Mouse (Mus musculus) kidney, adult 2 months (tissue): ENCODE measurements around the gene Lgals9. TPM values are rescaled to one million over a fixed set of nuclear protein-coding genes. Genes with fewer than 3 reads are reported as not detected.
A peak's percentile ranks its signal among the peaks of the same experiment; 100 is the strongest.

Experiments used
- DNase-seq: peaks from one replicate; pipeline ENCODE4 v3.0.0; 2021
- H3K27ac ChIP-seq: fragments of 200-500 bp; 2 replicates; pipeline ENCODE4 v1.5.1; 2012; ENCODE audit warnings: low read depth, low read length, control low read depth, inconsistent platforms; ENCODE audit not compliant: insufficient read depth
- H3K27me3 ChIP-seq: fragments of 200-500 bp; replicated peaks from 2 replicates; pipeline ENCODE4 v1.6.1; 2012; ENCODE audit warnings: mild to moderate bottlenecking, moderate library complexity, low read length, inconsistent platforms; ENCODE audit not compliant: control insufficient read depth, insufficient read depth
- H3K36me3 ChIP-seq: fragments of 200-500 bp; 2 replicates; pipeline ENCODE4 v1.6.1; 2012; ENCODE audit warnings: mild to moderate bottlenecking, moderate library complexity, low read length, inconsistent platforms; ENCODE audit not compliant: control insufficient read depth, insufficient read depth
- H3K4me1 ChIP-seq: fragments of 200-500 bp; 2 replicates; pipeline ENCODE4 v1.6.1; 2011; ENCODE audit warnings: low read length; ENCODE audit not compliant: control insufficient read depth, insufficient read depth
- H3K4me3 ChIP-seq: fragments of 200-500 bp; 2 replicates; pipeline ENCODE4 v1.5.1; 2011; ENCODE audit warnings: mild to moderate bottlenecking, low read depth, low read length, control low read depth; ENCODE audit not compliant: insufficient read depth
- CTCF ChIP-seq: fragments of 200-500 bp; conservative IDR thresholded peaks from 2 replicates; pipeline ENCODE4 v1.5.1; 2011; ENCODE audit warnings: low read depth, mild to moderate bottlenecking, control low read depth, low read length, moderate library complexity, mixed read lengths; ENCODE audit not compliant: insufficient read depth, insufficient read length
- POLR2A ChIP-seq: fragments of 200-500 bp; IDR thresholded peaks from one replicate; pipeline ENCODE4 v1.6.1; 2011; ENCODE audit warnings: low read depth, low read length, control low read depth
- WGBS: fragments of 180-500 bp; shearing (Covaris S2); methylation state at CpG from one replicate; pipeline ENCODE4 v1.1.7; 2018; 5-methylcytosine and 5-hydroxymethylcytosine counted together
- polyA plus RNA-seq: library from polyadenylated mRNA; depleted of rRNA; stranded (reverse); fragments of >200 nt; gene quantifications from 2 replicates; pipeline ENCODE4 v1.2.3, GENCODE M21; 2012

Gene Lgals9
- polyA plus RNA-seq, 1 experiment: 63.4 TPM

GRCm38 (mm10) chr11:78980083-78980634 lies 4.6 kb downstream of the Lgals9 start:
- no peak for DNase-seq
- Histone ChIP-seq H3K4me3 (no peak overlapping the region), H3K36me3 (no peaks in the 10 kb centered on the region), H3K27me3 (no peaks in the 10 kb centered on the region), H3K27ac (no peak overlapping the region), H3K4me1 (no peaks in the 10 kb centered on the region)
- 75% methylated on average over 4 of the region's 4 CpGs for WGBS
- no peak for TF ChIP-seq POLR2A
- no peak for TF ChIP-seq CTCF

DNA sequence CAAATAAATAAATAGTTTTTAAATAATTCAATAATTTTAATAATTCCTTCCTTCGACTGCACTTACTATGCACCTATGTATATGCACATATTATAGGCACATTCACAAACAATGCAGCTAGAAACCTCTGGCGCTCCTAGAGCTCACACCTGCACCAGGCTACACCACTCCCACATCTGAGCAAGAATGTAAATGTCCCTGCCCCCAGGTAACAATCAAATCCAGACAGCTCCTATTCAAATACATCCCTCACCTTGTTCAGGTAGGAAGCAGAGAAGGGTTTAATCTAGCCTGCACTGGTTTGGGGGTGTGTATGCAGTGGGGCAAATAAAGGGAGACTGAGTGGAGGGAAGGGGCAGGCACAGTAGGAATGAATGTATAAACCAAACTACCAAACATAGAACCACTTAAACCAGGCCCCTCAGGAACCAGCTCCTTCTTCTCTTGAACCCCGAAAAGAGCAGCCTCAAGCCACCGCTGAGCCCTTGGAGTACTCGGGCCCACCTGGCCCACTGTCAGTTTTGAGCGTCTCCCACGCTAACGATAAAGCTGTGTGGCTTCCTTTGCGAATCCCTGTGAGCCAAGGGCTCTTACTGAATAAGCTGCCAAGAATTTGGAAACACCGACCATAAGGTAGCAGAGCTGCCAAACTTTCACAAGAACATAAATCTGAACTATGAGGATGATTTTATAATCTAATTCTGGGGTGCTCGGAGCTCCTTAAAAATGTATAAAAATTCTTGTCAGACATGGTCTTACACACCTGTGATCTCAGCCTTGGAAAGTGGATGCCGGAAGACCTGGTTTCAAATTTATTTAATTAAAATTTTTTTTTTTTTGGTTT lies 6.3 kb downstream of the Lgals9 start:
- H3K27ac ChIP-seq: no peak overlapping the region
- H3K4me3 ChIP-seq: no peak overlapping the region
- H3K36me3 ChIP-seq: no peaks in the 10 kb centered on the region
- WGBS: 85% methylated on average over 12 of the region's 12 CpGs
- no peaks in the 10 kb centered on the region for H3K27me3 ChIP-seq
- TF ChIP-seq CTCF (no peak), POLR2A (no peak)
- H3K4me1 ChIP-seq: no peaks in the 10 kb centered on the region
- no peak for DNase-seq

- Histone ChIP-seq H3K36me3 (no peaks in the 10 kb centered on the region), H3K4me3 (no peak overlapping the region), H3K27ac (no peak overlapping the region), H3K27me3 (no peaks in the 10 kb centered on the region), H3K4me1 (no peaks in the 10 kb centered on the region)
- no peak for DNase-seq
- TF ChIP-seq CTCF: no peak
- TF ChIP-seq POLR2A: no peak
- WGBS: 92% methylated on average over 8 of the region's 8 CpGs
Observed at GRCm38 (mm10) chr11:78976731-78977510, 7.8 kb downstream of the Lgals9 start.

GRCm38 (mm10) chr11:78973381-78974150 lies 11.2 kb downstream of the Lgals9 start:
- H3K36me3 ChIP-seq: no peaks in the 10 kb centered on the region
- peak; percentile 57 for DNase-seq
- no peaks in the 10 kb centered on the region for H3K4me1 ChIP-seq
- H3K27ac ChIP-seq: no peak overlapping the region
- H3K4me3 ChIP-seq: no peak overlapping the region
- no peak for TF ChIP-seq POLR2A
- no peak for TF ChIP-seq CTCF
- 65% methylated on average over 17 of the region's 17 CpGs for WGBS
- no peaks in the 10 kb centered on the region for H3K27me3 ChIP-seq

DNA sequence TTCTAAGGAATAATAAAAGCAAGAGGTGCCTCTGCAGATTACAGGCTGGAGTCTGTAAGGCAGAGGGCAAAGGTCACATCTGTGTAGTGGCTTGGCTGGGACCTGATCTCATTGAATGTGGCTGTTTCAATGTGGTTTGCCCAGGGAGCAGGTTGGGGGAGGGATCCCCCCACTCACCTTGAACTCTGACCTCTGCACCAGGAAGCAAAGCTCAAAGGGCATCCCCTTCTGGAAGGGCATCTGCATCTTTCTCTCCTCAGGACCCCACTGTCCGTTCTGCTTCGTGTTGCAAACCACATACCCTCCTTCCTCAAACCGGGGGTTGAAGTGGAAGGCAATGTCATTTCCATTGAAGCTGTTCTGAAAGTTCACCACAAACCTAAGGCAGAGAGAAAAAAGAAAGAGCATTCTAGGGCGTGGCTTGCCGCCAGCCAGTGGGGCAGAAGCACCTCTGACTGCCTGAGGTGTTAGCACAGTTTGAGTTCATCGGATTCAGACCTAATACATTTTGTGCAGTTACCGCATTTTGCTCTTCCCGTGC lies 11.9 kb downstream of the Lgals9 start:
- Histone ChIP-seq H3K27me3 (no peaks in the 10 kb centered on the region), H3K4me3 (no peak overlapping the region), H3K4me1 (no peaks in the 10 kb centered on the region), H3K36me3 (no peaks in the 10 kb centered on the region), H3K27ac (no peak overlapping the region)
- no peak for DNase-seq
- no peak for TF ChIP-seq CTCF
- TF ChIP-seq POLR2A: no peak
- WGBS: 66% methylated on average over 8 of the region's 8 CpGs

DNA sequence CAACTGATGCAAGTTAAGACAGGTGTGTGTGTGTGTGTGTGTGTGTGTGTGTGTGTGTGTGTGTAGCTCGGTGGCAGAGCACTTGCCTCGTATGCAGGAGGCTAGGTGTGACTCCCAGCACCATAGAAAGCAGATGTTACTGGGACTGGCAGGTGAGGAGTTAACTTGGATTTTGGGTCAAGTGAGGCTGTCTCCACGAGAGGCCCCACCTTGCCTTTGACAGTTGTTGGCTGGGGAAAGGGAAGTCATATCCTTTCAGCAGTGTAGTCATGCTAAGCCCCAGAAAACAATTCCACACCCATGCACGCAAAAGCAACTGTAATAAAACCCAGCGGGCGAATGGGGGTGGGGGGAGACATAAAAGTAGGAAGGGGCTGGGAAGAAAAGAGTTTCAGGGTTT lies 12.4 kb downstream of the Lgals9 start:
- Histone ChIP-seq H3K27ac (no peak overlapping the region), H3K4me3 (no peak overlapping the region), H3K4me1 (no peaks in the 10 kb centered on the region), H3K36me3 (no peaks in the 10 kb centered on the region), H3K27me3 (no peaks in the 10 kb centered on the region)
- TF ChIP-seq POLR2A: no peak
- no peak for TF ChIP-seq CTCF
- 70% methylated on average over 6 of the region's 6 CpGs for WGBS
- DNase-seq: no peak
